Mouse (Mus musculus) erythroblast, embryonic 14.5 days (primary cell): ENCODE measurements at regions not wholly inside any gene's neighbourhood (a gene's known extent, or its start where the extent isn't known, plus 50 kb on each side); places are given as distances from the start of the nearest gene placed in this dataset.
"Not testable (repeated sequence)": the region's sequence is repeated elsewhere in the genome, so short reads cannot be mapped to it uniquely, and the experiment has no call there.

ENCODE experiments used
- H3K27me3 ChIP-seq: 2 replicates; pipeline ENCODE4 v1.6.1; 2012; ENCODE audit warnings: inconsistent platforms; ENCODE audit not compliant: control insufficient read depth
- H3K36me3 ChIP-seq: 2 replicates; pipeline ENCODE4 v1.6.1; 2012; ENCODE audit warnings: mild to moderate bottlenecking, inconsistent platforms; ENCODE audit not compliant: control insufficient read depth
- H3K4me1 ChIP-seq: 2 replicates; pipeline ENCODE4 v1.6.1; 2012; ENCODE audit warnings: inconsistent platforms; ENCODE audit not compliant: control insufficient read depth
- H3K4me3 ChIP-seq: replicated peaks from 2 replicates; pipeline ENCODE3; 2012; ENCODE audit warnings: moderate library complexity, mild to moderate bottlenecking, inconsistent platforms
- H3K9me3 ChIP-seq: 2 replicates; pipeline ENCODE4 v1.6.1; 2012; ENCODE audit warnings: low read length, inconsistent platforms, mixed read lengths; ENCODE audit not compliant: control insufficient read depth
- GATA1 ChIP-seq: IDR thresholded peaks from 2 replicates; pipeline ENCODE4 v1.6.1; 2012; ENCODE audit warnings: low read length, inconsistent platforms, mixed read lengths
- TAL1 ChIP-seq: IDR thresholded peaks from 3 replicates; pipeline ENCODE4 v1.6.1; 2012; ENCODE audit warnings: low read length, inconsistent platforms, mixed read lengths

GRCm38 (mm10) chr1:35212111-35212891 is 362.5 kb downstream of the Plekhb2 start:
- Histone ChIP-seq H3K4me3 (no peak overlapping the region), H3K27me3 (no peaks in the 10 kb centered on the region), H3K36me3 (no peaks in the 10 kb centered on the region), H3K9me3 (peaks cover 47% of the 10 kb centered on the region), H3K4me1 (no peaks in the 10 kb centered on the region)
- TF ChIP-seq TAL1: no peak
- no peak for TF ChIP-seq GATA1

DNA sequence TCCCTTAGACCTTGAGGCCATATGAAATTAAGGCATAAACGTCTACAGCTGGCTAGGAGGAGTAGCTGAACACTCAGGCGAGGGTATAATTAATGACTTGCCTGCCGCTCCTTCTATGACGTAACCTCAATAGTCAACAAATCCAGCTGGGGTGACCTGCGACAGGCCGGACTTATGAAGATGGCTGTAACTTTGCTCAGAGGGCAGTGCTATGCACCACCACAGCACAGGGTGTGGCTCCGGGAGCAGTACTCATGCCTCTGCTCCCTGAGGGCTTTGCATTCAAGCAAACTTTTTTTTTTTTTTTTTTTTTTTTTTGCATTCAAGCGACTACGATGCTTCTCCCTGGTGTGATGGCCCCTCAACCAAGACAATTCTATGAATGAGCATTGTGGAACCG is 364.1 kb downstream of the Plekhb2 start:
- no peaks in the 10 kb centered on the region for H3K4me1 ChIP-seq
- no peaks in the 10 kb centered on the region for H3K27me3 ChIP-seq
- H3K36me3 ChIP-seq: no peaks in the 10 kb centered on the region
- TF ChIP-seq GATA1 (no peak), TAL1 (no peak)
- H3K4me3 ChIP-seq: no peak overlapping the region
- peaks cover 52% of the 10 kb centered on the region for H3K9me3 ChIP-seq

DNA sequence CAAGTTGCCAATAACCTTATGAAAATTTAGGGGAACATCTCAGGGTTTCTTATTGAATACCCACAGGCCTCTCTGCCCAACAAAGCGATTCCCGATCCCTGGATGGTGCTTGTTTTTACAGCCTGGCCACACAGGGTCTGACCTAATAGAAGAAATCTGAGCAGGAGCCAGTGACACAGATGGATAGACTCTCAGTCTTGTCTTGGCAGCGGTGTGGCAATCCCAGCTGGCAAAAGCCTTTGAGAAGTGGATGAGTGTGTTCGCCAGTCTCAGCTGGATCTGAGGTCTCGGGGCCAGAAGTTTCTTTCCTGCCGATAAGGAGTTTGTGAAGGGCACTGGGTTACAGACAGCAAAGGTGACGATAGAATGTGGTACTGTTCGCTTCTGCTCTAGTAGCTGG is 366.6 kb downstream of the Plekhb2 start:
- no peaks in the 10 kb centered on the region for H3K4me1 ChIP-seq
- H3K4me3 ChIP-seq: no peak overlapping the region
- peaks cover 66% of the 10 kb centered on the region for H3K9me3 ChIP-seq
- H3K36me3 ChIP-seq: no peaks in the 10 kb centered on the region
- TF ChIP-seq GATA1: no peak
- no peak for TF ChIP-seq TAL1
- no peaks in the 10 kb centered on the region for H3K27me3 ChIP-seq

- H3K27me3 ChIP-seq, H3K4me3 ChIP-seq, H3K4me1 ChIP-seq, H3K36me3 ChIP-seq: not testable (repeated sequence)
- peaks cover 39% of the 10 kb centered on the region for H3K9me3 ChIP-seq
Observed at GRCm38 (mm10) chr1:35220215-35220614, 370.4 kb downstream of the Plekhb2 start.

DNA sequence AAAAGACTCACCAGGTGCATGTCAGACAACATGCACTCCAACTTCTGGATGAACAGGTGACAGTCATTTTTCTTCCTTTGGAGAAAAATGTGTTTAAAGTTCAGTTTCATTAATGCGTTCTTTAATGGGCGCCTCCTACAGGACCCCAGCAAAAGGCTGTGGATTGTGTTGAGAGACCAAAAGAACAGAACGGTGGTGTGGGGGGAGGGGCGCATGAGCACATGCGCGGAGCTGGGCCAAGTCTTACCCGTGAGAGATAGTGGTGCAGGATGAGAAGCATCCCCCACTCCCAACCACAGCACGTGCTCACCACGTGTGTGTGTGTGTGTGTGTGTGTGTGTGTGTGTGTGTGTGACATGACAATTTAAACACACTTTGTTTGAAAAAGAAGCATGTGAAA is 371.0 kb downstream of the Plekhb2 start:
- Histone ChIP-seq H3K9me3 (peaks cover 35% of the 10 kb centered on the region), H3K36me3 (no peaks in the 10 kb centered on the region), H3K4me3 (no peak overlapping the region), H3K4me1 (no peaks in the 10 kb centered on the region), H3K27me3 (no peaks in the 10 kb centered on the region)
- TF ChIP-seq GATA1 (no peak), TAL1 (no peak)

DNA sequence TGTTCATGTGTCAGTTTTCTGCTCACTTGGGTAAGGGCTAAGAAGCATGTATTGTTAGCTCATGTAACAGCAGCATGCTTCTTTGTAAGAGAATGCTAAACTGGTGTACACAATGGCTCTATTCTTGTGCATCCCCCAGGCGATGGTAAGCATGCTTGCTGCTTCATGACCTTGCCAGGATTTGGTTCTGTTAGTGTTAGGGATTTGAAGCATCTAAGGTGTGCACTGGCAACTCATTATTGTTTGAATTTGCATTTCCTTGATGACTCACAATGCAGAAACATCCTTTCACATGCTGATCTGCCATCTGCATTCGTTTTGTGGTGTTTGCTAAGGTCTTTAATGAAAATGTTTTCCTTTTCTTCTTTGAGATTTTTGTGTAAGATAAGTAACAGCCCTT is 382.8 kb downstream of the Plekhb2 start:
- Histone ChIP-seq H3K9me3 (peaks cover 15% of the 10 kb centered on the region), H3K36me3 (no peaks in the 10 kb centered on the region), H3K4me3 (no peak overlapping the region), H3K4me1 (no peaks in the 10 kb centered on the region), H3K27me3 (no peaks in the 10 kb centered on the region)
- TF ChIP-seq TAL1 (no peak), GATA1 (no peak)

DNA sequence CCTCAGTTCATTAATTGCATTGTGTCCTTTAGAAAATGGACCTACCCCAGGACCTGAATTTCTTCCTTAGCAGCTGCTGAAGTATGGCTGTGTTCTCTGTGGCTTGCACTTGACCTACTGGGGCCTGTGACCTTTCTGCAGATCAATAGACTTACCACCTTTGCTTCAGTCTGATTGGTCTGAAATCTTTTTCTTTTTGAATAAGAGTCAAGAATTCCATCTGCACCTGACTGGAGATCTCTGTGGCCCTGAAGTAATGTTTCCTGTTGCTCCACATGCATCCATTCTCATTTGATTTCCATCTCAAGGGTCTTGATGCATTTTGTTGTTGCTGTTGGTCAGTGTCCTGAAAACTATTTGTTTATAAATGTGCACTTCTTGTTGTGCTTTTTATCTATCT is 388.4 kb downstream of the Plekhb2 start:
- Histone ChIP-seq H3K9me3 (peaks cover 11% of the 10 kb centered on the region; the same call in 1 of the 2 replicates), H3K4me1 (no peaks in the 10 kb centered on the region), H3K4me3 (no peak overlapping the region), H3K27me3 (no peaks in the 10 kb centered on the region), H3K36me3 (no peaks in the 10 kb centered on the region)
- TF ChIP-seq TAL1 (no peak), GATA1 (no peak)

DNA sequence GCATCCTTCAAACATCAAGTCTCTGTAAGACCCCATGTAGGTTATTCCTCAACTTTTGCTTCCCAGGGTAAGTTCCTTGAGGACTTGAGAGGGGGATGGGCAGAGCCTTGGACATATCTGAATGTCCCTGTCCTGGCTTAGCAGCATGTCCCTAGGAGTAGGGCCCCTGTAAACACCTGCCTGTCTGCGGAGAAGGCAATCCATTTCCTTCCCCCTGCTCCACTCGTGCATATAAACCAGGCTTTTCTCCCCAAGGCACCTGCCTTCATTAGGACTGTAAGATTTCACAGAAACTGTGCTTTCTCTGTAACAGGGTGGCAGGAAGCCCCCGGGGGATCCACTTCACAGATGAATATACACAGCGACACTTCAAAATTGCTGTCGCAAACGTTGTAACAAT is 393.1 kb downstream of the Plekhb2 start:
- Histone ChIP-seq H3K9me3 (peaks cover 8% of the 10 kb centered on the region; the same call in 1 of the 2 replicates), H3K36me3 (no peaks in the 10 kb centered on the region), H3K4me1 (no peaks in the 10 kb centered on the region), H3K27me3 (no peaks in the 10 kb centered on the region), H3K4me3 (no peak overlapping the region)
- TF ChIP-seq TAL1 (no peak), GATA1 (no peak)

GRCm38 (mm10) chr1:35243339-35243738 is 393.6 kb downstream of the Plekhb2 start:
- no peak for TF ChIP-seq GATA1
- H3K36me3 ChIP-seq: no peaks in the 10 kb centered on the region
- H3K4me3 ChIP-seq: no peak overlapping the region
- H3K4me1 ChIP-seq: no peaks in the 10 kb centered on the region
- H3K27me3 ChIP-seq: no peaks in the 10 kb centered on the region
- peaks cover 8% of the 10 kb centered on the region; the same call in 1 of the 2 replicates for H3K9me3 ChIP-seq

DNA sequence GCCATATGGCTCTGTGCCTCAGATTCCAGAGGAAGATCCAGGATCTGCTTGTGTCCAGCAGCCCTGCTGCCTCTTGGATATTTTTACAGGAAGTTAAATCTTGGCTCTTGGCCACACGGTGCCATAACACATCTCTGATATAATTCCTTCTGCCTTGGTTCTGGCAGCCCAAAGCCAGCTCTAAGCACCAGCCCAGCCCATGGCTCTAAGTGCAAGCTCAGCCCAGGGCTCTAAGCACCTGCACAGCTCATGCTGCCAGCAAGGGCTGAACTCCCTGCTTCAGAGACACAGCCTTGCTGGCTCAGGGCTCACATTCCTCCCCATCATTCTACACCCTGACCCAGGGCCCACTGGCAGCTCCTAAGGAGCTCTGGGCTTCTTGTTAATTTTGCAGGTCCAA is 415.3 kb downstream of the Plekhb2 start:
- no peaks in the 10 kb centered on the region for H3K36me3 ChIP-seq
- H3K27me3 ChIP-seq: no peaks in the 10 kb centered on the region
- H3K9me3 ChIP-seq: peaks cover 5% of the 10 kb centered on the region
- H3K4me3 ChIP-seq: no peak overlapping the region
- H3K4me1 ChIP-seq: no peaks in the 10 kb centered on the region
- TF ChIP-seq TAL1 (no peak), GATA1 (no peak)
